Mouse (Mus musculus) spleen, postnatal 36 days (tissue): ENCODE data around the gene Mfsd12.

Source experiments
- DNase-seq, 2 experiments: peaks; one replicate each; pipeline ENCODE4 v3.0.0; 2022; ENCODE audit warnings: low spot score in 2 of 2, mixed read lengths in 1 of 2

Gene Mfsd12

GRCm38 (mm10) chr10:81356991-81357844 lies at the start of gene Mfsd12:
Gene Mfsd12 (plus strand): TSS chr10:81357491.
- DNase-seq = peak; percentile 91 to 92

GRCm38 (mm10) chr10:81309571-81309970 lies 47.7 kb upstream of the Mfsd12 start:
- no peak for DNase-seq

GRCm38 (mm10) chr10:81313581-81313980 lies 43.7 kb upstream of the Mfsd12 start:
- no peak for DNase-seq

- no peak for DNase-seq
Measured at GRCm38 (mm10) chr10:81314201-81314600, 43.1 kb upstream of the Mfsd12 start.

DNA sequence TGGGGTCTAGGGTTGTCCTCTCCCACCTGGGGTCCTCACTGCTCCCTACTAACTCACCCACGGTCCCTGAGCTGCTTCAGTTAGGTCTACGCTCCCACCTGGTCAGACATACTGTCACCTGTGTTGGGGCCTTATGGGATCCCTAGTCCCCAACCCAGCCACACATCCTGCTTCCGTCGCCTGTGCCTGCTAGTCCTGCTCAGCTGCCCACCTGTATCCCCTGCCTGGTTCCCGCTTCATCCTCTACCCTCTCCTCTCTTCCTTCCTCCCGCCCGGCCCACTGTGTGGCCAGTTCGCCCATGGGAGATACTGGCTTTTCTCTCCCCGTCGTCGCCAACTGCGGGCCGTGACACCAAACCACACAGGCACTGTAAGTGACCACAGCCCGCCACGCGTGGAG lies 41.7 kb upstream of the Mfsd12 start:
- no peak for DNase-seq

- DNase-seq = peak in 1 of 2 experiments; percentile 33
Measured at GRCm38 (mm10) chr10:81316338-81317060, 40.8 kb upstream of the Mfsd12 start.

DNA sequence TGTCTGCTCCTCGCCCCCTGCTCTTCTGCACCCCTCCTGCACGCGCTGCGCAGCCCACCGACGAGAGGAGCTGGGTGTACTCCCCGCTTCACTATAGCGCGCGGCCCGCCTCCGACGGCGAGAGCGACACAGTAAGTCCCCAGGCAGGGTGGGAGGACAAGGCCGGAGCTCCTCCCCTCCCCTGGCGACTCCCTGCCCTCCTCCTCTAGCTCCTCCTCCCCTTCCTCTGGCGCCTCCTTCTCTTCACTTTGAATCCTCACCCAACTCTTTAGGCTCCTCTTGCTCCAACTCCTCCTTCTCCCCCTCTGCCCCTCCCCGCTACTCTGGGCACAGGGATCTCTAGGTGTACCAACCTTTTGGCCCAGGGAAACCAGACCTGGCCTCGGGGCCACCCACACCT lies 40.0 kb upstream of the Mfsd12 start:
- DNase-seq = peak in 1 of 2 experiments; percentile 28

DNA sequence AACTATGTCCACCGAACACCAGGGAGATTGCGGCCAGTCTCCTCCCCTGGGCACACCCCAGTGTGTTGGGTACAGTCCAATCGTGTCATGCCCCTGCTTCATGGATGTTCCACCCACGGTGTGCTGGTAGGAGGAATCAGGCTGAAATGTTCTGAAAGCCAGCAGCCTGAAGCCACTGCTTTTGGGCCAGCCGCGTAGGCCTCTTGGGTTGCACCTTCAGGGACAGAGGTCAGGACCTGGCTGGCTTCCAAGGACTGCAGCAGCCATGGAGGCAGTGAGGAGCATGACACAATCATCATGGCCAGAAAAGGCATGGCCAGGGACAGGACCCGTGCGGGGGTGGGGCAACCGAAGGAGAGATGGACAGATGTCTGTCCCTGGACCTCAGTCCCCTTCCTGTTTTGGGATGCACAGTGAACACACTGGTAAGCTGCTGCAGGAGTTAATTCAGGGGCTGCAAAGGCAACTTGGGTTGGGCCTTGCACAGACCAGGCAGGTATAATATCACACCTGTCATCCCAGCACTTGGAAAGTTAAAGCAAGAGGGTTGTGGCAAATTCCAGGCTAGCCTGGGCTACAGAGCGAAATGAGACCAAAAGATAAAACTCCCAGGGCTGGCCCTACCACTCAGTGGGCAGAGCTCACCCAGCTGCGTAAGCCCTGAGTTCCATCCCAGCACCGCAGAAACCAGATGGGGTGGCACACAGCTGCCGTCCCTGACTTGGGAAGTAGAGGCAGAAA lies 38.5 kb upstream of the Mfsd12 start:
- no peak for DNase-seq

DNA sequence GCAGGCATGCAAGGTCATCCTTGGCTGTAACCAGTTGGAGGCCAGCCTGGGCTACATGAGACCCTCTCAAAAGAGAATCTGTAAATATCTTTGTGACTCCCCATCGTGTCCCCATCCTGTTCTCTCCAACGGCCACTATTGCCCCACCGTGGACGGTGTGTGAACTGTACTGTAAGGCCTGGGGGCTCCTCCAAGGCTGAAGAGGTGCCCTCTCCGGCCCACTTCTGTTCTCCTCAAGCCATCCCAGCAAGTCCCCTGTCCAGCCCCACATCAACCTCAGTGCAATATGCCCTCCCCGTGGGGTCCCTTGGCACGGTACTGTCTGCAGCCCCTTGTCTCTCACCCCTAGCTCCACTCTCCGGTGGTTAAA lies 38.0 kb upstream of the Mfsd12 start:
- no peak for DNase-seq

- DNase-seq = peak; percentile 29 to 42
Measured at GRCm38 (mm10) chr10:81319741-81320549, 37.3 kb upstream of the Mfsd12 start.

- DNase-seq = peak; percentile 100
Measured at GRCm38 (mm10) chr10:81320550-81321347, 36.5 kb upstream of the Mfsd12 start, which contains the start of gene Cactin. Gene Cactin (plus strand): TSS chr10:81321103.

GRCm38 (mm10) chr10:81321436-81321835 lies 35.9 kb upstream of the Mfsd12 start:
- no peak for DNase-seq

- DNase-seq = no peak
Measured at GRCm38 (mm10) chr10:81322444-81322843, 34.8 kb upstream of the Mfsd12 start.

DNA sequence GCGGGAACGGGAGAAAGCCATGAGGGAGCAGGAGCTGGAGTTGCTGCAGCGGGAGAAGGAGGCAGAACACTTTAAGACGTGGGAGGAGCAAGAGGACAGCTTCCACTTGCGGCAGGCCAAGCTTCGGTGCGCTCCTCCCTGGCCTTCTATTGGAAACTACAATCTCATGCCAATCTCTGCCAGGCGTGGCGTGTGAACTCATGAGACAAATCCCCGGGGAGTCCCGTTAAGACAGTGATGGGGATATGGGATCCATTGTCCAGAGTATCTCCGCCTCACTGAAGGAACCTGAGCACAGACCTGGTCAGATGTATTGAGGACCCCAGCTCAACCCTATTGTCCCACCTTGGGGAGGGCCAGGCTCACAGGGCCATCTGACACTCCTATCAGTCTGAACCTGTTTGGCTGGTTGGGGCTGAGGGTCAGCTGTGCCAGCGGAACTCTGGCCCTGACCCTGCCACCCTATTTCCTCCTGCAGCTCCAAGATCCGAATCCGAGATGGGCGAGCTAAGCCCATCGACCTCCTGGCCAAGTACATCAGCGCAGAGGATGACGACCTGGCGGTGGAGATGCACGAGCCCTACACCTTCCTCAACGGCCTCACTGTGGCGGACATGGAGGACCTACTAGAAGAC lies 34.0 kb upstream of the Mfsd12 start:
- DNase-seq = no peak

DNA sequence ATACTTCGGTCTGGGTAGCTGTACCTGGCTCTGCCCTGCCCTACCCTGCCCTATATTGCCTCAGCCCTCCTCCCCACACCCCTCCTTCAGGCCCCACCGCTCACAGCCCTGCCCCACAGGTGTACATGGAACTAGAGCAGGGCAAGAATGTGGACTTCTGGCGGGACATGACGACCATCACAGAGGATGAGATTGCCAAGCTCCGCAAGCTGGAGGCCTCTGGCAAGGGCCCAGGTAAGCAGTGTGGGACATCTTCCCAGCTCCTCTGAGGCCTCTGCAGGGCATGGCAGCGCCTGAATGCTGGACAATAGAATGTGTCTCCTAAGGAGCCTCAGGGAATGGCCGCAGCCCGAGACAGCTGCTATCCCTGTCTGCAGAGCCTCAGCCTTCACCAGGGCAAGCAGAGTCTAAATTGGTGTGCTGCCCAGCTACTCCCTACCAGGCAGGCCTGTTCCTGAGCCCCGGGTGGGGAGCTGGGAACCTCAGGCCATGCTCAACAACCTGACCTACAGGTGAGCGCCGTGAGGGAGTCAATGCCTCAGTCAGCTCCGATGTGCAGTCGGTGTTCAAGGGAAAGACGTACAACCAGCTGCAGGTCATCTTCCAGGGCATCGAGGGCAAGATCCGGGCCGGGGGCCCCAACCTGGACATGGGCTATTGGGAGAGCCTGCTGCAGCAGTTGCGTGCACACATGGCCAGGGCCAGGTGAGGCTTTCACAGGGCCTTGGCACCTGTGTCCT lies 33.3 kb upstream of the Mfsd12 start:
- DNase-seq = no peak

GRCm38 (mm10) chr10:81325176-81325575 lies 32.1 kb upstream of the Mfsd12 start:
- DNase-seq = no peak

DNA sequence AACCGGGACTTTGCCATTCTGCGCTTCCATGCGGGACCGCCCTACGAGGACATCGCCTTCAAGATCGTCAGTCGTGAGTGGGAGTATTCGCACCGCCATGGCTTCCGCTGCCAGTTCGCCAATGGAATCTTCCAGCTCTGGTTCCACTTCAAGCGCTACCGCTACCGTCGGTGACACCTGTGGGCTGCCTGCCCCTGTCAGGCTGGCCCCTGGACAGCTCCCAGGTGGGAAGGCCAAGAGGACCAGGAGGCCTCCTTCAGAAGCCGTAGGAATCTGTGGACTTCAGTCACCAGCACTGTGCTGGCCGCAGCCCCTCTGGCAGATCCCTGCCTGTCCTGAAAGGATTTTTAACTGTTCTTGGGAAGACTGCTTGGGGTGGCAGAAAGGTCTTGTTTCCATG lies 31.5 kb upstream of the Mfsd12 start:
- no peak for DNase-seq

DNA sequence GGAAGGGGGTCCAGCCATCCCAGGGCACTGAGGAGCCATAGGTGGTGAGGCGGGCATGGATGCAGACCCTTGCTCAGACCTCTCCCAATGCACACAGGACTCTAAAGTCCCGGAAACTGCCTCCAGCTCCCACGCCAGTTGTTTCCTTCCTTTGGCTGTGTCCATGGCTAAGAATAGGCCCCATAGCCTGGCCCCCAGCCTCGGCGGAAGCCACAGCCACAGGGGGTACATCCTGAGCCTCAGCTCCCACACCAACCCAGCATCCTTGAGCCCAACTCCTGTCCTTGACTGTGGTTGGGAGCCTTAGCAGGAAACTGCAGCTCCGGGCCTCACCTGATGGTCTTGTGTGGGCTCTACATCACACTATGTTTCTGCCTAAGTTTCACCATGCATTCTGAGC lies 30.4 kb upstream of the Mfsd12 start:
- no peak for DNase-seq

DNA sequence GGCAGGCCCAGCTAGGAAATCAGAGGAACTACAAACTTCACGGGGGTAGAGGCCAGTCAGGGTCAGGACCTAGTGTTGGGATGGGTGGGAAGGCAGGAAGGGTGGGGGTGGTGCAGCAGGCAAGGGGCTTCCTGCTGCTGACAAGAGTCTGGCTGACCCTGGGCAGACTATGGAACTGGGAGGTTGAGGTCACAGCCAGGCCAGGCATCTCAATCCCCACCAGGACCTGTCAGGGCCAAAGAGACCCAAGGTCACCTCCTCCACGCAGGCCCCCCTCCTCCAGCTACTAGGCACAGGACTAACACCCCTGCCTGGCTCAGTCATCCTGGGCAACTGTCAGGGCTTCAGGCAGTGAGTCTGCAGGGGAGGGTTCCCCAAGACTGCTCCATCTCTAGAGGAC lies 29.3 kb upstream of the Mfsd12 start:
- DNase-seq = no peak
